Mouse (Mus musculus) 3T3-L1 (cell line): ENCODE results near the gene Trap1a.
"Not testable (repeated sequence)": the region's sequence is repeated elsewhere in the genome, so short reads cannot be mapped to it uniquely, and the experiment has no call there.

Experiments used
- DNase-seq: peaks from one replicate; pipeline ENCODE4 v3.0.0-alpha.2; 2015; ENCODE audit warnings: low read depth, low spot score

The Trap1a gene

DNA sequence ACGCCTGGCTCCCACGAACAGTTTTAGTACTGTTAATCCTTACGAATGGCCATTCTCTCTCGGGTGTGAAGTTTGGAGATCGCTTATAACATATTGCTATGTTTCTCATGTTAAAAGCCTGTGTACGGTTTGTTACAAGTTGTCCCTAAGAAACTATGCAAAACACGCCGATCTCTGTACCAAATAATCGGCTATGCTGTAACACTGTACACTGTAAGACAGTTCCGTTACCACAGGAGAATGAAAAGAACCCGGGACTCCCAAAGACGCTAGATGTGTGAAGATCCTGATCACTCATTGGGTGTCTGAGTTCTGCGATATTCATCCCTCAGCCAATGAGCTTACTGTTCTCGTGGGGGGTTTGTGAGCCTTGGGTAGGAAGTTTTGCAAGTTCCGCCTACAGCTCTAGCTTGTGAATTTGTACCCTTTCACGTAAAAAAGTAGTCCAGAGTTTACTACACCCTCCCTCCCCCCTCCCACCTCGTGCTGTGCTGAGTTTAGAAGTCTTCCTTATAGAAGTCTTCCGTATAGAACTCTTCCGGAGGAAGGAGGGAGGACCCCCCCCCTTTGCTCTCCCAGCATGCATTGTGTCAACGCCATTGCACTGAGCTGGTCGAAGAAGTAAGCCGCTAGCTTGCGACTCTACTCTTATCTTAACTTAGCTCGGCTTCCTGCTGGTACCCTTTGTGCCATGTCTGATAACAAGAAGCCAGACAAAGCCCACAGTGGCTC lies at the start of gene Trap1a:
Gene Trap1a, plus strand, starts transcription at position 421 of the 732 bp plus-strand sequence.
- no peak for DNase-seq

DNA sequence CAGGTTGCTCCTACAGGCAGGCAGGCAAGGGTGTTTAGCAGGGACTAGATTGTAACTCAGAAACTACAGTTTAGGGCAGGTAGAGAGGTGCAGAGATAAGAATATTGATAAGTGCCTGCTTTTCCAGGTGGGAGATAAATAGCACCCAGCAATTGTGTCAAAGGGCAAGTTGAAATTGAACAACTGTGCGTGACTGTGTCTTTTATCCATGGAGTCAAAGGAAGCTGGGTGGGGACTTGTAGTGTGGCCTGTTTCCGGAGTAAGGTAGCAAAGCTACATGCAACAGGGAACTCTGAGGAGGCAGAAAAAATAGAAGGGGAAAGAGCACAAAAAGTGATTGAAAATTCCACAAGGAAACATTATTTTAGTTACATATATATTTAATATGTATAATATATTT lies 40.4 kb upstream of the Trap1a start:
- no peak for DNase-seq

GRCm38 (mm10) chrX:139295325-139295724 lies 38.2 kb upstream of the Trap1a start:
- DNase-seq: no peak

GRCm38 (mm10) chrX:139317356-139317755 lies 16.1 kb upstream of the Trap1a start:
- not testable (repeated sequence) for DNase-seq

- DNase-seq: no peak
Observed at GRCm38 (mm10) chrX:139332583-139332982, 900 bp upstream of the Trap1a start.

- DNase-seq: no peak
Observed at GRCm38 (mm10) chrX:139334504-139335418, 1.3 kb downstream of the Trap1a start.

DNA sequence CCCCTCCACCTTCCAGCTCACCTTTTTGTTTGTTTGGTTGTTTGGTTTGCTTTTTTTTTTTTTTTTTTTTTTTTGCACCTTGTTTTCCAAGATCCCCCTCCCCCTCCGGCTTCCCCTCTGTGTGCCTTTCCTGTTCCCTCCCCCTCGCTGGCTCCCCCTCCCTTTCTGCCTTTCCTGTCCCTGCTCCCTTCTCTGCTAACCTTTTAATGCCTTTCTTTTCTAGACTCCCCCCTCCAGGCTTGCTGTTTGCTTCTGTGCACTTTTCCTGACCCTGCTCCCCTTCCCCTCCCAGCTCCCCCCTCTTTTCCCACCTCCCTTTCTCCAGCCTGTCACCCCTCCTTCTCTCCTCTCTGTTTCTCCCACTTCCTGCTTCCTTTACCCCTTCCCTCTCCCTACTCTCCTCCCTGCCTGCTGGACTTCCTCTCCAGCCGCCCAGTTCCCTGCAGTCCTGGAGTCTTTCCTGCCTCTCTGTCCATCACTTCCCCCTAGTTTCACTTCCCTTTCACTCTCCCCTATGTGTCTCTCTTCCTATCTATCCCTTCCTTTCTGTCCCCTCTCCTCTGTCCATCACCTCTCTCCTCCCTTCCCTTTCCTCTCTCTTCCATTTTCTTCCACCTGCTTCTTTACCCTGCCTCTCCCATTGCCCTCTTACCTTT lies 2.1 kb downstream of the Trap1a start:
- DNase-seq: no peak

DNA sequence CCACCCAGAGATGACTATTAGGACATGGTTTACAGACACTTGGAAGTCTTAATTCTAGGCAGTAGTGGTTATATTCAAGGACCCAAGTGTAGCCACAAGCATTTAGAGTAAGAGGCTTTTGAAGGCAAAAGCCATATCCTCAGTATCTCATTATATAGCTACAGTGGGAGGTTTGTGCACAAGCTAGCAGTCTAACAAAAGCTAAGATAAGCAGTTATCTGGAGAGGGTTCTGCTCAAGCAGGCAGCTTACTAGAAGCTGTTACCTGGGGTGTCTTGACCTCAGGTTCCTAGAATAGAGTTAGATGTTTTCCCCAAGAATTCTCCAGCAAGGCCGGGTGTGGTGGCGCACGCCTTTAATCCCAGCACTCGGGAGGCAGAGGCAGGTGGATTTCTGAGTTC lies 6.1 kb downstream of the Trap1a start:
- no peak for DNase-seq

DNA sequence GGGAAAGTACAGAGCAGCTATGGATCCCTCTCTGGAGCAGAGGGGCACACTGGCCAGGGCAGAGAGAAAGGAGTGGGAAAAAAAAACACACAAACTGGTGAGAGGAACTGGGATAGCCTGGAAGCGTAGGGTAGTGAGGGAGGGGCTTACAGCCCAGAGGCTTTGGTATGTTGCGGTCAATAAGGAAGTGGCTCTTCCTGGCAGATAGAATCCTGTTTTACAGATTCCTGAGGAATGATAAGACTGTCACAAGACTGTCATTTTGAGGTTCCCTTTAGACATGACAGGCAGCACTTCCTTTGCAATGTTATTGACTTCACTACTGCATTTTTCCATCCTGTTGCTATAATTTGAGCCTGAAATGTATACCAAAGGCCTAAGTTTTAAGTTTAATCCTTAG lies 7.7 kb downstream of the Trap1a start:
- DNase-seq: no peak

- DNase-seq: peak; percentile 4
Observed at GRCm38 (mm10) chrX:139352192-139352772, 18.8 kb downstream of the Trap1a start.

DNA sequence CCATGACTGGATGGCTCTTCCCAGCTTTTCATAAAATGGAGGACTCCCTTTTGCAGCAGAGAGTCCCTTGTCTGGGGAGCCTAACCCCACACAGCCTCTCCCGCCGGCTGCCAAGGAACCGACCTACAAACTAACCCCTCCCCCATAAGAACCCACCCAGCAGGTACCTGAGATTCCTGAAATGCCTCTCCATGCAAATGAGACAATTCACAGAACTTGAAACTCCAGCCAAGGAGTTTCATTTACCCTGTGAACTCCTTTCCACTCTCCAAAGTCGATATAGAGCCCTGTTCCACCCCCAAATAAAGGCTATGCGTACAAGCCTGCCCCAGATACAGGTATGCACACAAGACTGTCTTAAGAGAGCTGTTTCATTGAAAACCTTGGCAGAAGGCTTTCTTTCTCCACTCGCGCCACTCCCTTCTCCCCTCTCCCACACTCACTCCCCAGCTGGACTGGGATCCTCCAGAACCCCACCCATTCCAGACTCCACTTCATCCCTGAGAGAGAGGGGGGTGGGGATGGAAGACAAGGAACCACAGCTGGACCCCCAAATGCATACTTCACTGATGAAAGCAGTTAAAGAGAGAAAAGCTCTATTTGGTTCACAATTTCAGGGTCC lies 24.3 kb downstream of the Trap1a start:
- no peak for DNase-seq

- DNase-seq: no peak
Observed at GRCm38 (mm10) chrX:139358361-139358760, 24.9 kb downstream of the Trap1a start.

- peak; percentile 11 for DNase-seq
Observed at GRCm38 (mm10) chrX:139366837-139367528, 33.5 kb downstream of the Trap1a start.

- no peak for DNase-seq
Observed at GRCm38 (mm10) chrX:139367529-139367908, 34.0 kb downstream of the Trap1a start.

DNA sequence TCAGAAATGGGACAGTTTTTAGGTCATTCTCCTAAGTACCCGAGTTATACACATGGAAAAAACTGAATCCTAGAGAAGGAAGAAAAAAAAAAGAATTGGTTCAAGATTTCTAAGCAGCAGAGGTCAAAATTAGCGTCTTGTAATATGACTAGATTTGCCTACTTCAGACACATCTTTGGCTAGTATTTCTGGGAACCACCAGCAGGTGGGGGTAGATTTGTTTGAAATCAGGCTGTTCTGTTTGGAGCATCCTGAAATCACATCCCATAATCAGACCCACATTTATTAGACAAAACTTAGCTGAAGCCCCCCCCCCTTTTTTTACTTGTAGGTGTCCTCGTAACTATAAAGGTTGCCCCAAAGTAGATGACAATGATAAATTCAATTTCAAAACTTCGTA lies 35.6 kb downstream of the Trap1a start:
- peak; percentile 56 for DNase-seq

DNA sequence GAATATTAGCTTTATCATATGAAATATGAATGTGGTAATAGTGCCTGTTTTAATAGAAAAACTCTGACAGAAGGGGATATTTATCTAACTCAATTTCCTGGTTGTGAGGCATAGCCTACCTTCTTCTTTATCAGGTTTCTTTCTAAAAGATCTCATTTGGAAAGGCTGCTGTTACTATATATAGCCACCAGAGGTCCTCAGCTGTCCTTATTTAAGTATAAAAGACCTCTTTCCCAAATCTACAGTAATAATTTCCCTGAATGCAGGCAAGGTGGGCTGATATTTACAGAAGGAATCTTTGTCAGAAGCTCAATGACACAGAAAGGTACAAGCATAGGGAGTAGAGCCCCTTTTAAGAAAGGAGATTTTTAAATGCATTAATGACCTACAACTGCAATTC lies 39.2 kb downstream of the Trap1a start:
- DNase-seq: peak; percentile 64
